Mouse (Mus musculus): Measurements from ENCODE around the gene Eml1. TPM values are rescaled to one million over a fixed set of nuclear protein-coding genes. Genes with fewer than 3 reads are reported as not detected.

The Eml1 gene
- total RNA-seq (2015) (0.07 TPM in 1 of 2 replicates, not detected in the other), total RNA-seq (2017) (not detected in 2 replicates)

GRCm38 (mm10) chr12:108370596-108371428 is at the start of gene Eml1:
Gene Eml1, plus strand, starts transcription at chr12:108370957.
- no peak for ATAC-seq (replicated peaks; ENCODE audit: poor library complexity)

DNA sequence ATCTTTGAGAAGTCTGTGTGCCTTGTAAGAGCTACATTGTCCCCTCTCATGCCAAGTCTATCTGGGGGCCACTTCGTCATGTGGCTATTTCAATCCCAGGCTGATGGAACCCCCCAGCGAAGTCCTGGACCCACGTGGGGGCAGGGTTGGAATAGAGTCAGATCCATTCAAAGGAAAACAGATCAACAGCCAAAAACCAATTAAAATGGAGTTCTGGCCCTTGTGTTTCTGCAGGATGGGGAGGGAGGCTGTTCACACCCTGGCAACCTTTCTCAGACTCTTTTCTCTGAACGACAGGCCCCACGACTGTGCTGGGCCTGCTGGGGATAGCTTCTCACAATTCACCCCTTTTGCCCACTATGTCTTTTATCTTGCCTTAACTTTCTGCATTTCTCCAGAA is 44.4 kb upstream of the Eml1 start:
- no peak for ATAC-seq (replicated peaks; ENCODE audit: poor library complexity)

GRCm38 (mm10) chr12:108327889-108328491 is 42.8 kb upstream of the Eml1 start:
- peak; percentile 14; the same call in 1 of the 2 replicates for ATAC-seq (replicated peaks; ENCODE audit: poor library complexity)

DNA sequence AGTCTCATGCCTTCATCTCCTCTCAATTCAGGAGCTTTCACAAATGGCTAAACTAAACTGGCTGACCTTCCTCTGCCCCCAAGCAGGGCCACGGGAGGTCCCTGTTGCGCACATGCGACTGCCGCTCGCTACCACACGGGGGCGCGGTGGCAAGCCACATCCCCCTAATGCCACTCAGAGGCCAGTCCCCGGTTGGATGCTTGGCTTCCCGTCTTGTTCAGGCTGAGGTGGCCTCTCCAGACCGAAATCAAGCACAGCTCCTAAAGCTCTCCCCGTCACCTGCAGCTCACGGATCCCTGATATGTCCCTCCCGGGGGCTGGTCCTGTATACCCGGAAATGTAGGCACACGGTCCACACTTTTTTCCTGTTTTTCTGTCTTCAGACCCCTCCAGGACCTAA is 37.7 kb upstream of the Eml1 start:
- peak; percentile 72 for ATAC-seq (replicated peaks; ENCODE audit: poor library complexity)

DNA sequence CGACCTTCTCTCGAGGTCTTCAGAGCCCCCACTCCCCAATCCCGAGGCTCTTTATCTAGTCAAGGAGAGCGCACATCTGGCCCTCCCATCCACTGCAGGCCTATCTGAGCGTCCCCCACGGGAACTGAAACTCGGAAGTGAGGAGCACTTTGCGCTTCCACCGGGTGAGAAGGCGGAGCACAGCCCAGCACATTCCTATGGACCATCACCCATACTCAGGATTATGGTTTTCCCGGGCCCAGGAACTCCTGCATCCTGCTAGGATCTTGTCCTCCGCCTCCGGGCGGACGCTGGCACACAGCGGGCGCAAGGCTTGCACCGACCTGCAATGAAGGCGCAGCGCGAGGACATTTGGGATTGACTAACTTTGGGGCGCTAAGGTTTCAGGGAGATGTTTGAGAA is 37.3 kb upstream of the Eml1 start:
- peak; percentile 44 for ATAC-seq (replicated peaks; ENCODE audit: poor library complexity)

DNA sequence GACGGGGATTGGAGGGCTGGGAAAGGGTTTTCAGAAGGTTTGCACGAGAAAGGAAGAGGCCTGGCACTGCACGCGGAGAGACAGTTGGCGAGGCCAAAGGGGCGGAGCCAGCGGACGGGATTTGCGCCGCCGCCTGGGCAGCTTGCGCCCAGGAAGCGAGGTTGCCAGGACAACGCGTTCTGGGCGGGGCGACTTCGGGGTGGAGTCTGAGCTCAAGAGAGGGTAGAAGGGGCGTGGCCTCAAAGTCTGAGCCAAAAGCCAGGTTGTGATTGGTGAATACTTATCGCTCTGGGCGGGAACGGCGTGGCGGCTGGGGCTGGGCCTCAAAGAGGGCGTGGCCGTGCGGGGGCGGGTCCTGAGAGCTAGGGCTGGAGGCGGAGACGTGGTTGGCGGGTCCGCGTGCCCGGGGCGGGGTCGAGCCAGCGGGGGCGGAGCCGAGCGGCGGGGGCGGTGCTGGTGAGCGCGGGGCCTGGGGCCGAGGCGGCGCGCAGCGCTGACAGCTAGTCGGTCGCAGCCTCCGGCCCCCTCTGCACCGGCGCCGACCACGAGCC is 36.8 kb upstream of the Eml1 start, which contains the start of gene Cyp46a1:
Gene Cyp46a1, plus strand, starts transcription at position 487 of the 551 bp plus-strand sequence.
- peak; percentile 85 for ATAC-seq (replicated peaks; ENCODE audit: poor library complexity)

DNA sequence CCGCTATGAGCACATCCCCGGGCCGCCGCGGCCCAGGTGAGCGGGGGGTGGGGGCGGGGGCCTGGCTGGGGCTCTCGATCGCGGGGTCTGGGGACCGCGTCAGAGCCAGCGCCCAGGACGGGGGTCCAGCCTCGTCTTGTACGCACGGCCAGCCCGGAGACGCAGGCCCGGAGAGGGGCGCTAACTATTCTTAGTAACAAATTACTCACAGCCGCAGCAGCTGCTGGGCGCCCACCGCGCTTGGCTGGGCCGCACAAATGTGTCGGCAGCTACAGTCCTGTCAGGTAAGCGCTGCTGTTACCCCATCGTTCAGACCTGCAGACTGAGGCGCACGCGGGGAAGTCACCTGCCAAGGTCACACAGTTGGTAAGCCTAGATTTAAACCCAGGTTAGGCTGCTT is 36.2 kb upstream of the Eml1 start:
- ATAC-seq (replicated peaks; ENCODE audit: poor library complexity), result no peak

DNA sequence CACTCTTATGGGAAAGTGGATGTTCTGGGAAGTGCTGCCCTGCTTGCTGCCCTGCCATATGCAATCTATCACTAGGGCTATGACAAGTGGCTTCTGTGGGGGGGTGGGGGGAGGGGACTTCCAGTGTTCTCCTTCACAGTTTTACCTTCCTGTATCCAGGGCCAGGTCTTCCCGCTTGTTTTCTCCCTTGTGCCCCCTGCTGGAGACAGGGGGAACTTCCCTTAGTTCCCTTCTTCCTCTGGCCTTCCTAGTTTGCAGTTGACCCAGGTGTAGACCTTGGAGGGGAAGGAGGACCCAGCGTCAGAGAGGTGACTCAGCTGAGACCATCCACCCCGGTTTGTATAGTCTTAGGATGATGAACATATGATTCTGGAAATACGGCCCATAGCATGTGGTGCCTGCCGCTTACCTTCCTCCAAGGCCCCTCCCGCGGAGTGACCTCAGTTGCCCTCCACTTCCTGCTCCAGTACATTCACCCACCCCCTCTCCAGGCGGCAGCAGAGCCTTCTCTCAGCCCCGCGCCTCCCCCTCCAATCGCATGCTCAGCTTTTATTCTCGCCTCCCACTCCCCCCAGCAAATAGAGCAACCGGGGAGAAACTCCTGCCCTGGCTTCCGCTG is 32.1 kb upstream of the Eml1 start:
- peak; percentile 44 for ATAC-seq (replicated peaks; ENCODE audit: poor library complexity)

DNA sequence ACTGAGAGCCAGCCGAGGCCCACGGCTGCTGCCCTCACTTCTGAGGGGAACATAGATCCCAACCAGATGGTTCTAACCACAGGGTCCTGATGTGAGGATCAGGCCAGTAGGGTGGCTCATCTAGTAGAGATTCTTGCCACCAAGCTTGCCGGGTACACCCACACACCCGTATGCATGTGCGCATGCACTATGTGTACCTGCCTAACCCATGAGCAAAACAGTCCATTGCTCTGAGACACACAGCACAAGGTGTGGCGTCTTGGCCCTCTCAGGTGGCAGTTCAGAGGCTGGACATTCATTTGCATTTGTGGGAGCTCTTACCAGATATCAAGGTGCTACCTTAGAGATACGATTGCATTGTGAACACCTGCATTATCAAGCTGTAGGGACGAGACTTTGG is 22.6 kb upstream of the Eml1 start:
- ATAC-seq (replicated peaks; ENCODE audit: poor library complexity), result no peak

DNA sequence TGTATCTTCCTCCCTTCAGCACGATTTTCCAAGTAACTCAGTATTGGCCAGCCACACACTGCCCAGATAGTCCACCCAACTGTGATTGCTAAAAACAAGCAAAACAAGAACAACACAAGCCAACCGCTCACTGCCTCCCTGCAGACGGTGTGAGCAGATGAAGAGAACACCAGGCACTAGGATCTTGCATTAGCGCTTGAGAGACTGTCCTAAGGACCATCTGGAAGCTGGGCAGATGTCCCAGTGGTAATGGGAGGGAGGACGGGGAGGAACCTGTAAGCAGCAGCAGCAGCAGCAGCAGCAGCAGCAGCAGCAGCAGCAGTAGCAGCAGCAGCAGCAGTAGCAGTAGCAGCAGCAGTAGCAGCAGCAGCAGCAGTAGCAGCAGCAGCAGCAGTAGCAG is 21.7 kb upstream of the Eml1 start:
- no peak for ATAC-seq (replicated peaks; ENCODE audit: poor library complexity)

- ATAC-seq (replicated peaks; ENCODE audit: poor library complexity), result no peak
Observed at GRCm38 (mm10) chr12:108350931-108351330, 19.8 kb upstream of the Eml1 start.

DNA sequence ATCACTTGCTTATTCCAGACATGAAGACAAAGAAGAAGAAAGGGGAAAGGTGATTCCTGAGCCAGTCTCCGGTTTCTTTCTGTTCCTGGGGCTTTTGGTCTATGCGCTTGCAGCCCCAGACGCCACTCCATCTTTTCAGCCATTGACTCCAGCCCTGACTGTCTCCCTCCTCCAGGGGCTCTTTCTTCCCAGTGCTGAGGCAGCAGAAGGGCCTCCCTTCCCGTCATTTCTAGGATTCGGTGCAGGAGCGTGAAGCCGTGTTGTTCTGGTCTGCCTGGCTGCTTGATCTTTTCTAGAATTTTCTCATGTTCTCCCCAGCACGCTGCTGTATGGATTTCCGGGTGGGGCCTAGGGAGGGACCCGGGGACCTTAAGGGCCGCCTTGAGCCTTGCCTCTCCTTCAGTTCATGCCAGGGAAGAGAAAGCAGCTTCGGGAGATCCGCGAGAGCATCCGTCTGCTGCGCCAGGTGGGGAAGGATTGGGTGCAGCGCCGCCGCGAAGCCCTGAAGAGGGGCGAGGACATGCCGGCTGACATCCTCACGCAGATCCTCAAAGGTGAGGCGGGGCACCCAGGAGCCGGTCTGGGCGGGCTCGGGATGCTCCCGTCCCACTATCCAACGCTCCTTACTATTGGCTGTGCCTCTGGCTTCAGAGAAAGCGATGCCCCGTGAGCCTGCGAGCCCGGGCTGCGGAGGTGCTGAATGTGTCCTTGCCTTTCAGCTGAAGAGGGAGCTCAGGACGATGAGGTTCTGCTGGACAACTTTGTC is 18.2 kb upstream of the Eml1 start:
- no peak for ATAC-seq (replicated peaks; ENCODE audit: poor library complexity)

GRCm38 (mm10) chr12:108354284-108354683 is 16.5 kb upstream of the Eml1 start:
- no peak for ATAC-seq (replicated peaks; ENCODE audit: poor library complexity)

GRCm38 (mm10) chr12:108355271-108355670 is 15.5 kb upstream of the Eml1 start:
- no peak for ATAC-seq (replicated peaks; ENCODE audit: poor library complexity)

DNA sequence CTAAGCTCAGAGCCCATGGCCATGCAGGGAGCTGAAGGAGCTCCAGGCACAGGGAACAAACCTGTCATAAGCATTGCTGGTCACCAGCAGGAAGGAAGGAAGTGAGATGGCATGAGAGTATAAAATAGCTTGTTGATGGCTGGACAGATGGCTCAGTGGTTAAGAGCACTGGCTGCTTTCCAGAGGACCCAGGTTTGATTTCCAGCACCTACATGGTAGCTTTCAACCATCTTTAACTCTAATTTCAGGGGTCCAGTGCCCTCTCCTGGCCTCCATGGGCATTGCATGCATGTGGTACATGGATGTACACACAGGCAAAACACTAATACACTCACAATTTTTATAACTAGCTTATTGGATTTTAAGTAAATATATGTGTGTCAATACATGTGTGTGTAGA is 14.8 kb upstream of the Eml1 start:
- no peak for ATAC-seq (replicated peaks; ENCODE audit: poor library complexity)

DNA sequence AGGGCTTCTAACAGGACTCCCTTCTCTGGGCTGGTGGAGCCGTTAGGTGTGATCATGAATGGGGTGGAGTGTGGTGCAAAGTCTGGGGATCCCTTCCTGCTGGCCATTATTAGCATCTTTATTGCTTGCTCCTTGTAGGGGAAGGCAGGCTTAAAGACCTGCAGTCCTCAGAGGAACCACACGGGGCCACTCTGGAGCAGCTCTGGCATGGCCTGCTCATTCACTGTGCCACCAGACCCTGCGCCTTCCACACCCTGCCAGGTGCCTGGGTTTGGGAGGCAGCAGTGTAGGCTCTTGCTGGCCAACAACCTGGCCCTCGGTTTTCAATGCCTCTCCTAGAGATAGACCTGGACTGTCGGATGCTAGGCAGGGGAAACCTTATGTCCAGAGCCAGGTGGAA is 7.0 kb upstream of the Eml1 start:
- ATAC-seq (replicated peaks; ENCODE audit: poor library complexity), result peak; percentile 93

- no peak for ATAC-seq (replicated peaks; ENCODE audit: poor library complexity)
Observed at GRCm38 (mm10) chr12:108365340-108365739, 5.4 kb upstream of the Eml1 start.

DNA sequence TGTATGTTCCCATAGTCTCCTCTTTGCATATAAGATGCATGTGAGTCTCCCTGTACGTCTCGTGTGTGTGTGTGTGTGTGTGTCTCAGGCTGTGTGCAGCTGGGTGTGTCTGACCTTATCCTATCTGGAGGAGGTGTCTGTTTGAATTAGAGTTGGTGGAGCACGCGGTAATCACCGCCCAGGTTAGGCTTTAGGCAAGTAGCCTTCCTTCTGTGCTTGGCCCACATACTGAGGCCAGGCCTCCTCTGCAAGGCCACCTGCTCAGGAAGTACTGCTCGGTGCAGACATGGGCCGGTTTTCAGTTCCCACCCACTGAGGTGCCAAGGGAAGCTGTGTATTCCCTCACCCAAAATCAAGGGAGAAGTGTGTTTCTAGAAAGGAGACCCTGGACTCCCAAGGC is 4.9 kb upstream of the Eml1 start:
- ATAC-seq (replicated peaks; ENCODE audit: poor library complexity), result no peak

DNA sequence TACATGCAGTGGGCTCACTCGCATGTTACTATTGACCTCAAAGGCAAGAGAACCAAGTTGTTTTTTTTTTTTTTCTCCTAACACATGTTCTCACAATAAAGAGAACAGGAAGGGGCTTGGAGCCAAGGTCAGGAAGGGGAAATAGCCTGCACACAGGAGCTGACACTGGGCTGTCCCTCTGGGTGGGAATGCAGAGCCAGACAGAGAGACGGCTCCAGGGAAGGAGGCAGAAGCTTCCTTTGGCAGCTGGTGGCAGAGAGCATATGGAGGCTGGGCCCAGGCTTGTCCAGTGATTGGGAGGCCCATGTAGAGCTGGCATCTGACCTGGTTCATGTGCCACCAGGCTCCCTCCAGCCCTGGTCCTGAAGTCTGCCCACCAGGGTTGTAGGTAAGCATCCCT is 2.8 kb upstream of the Eml1 start:
- no peak for ATAC-seq (replicated peaks; ENCODE audit: poor library complexity)

- no peak for ATAC-seq (replicated peaks; ENCODE audit: poor library complexity)
Observed at GRCm38 (mm10) chr12:108368921-108369320, 1.8 kb upstream of the Eml1 start.

GRCm38 (mm10) chr12:108371429-108371765 is 640 bp downstream of the Eml1 start:
- no peak for ATAC-seq (replicated peaks; ENCODE audit: poor library complexity)
